Mouse (Mus musculus): Measurements from ENCODE around the gene Glb1l2.

DNA sequence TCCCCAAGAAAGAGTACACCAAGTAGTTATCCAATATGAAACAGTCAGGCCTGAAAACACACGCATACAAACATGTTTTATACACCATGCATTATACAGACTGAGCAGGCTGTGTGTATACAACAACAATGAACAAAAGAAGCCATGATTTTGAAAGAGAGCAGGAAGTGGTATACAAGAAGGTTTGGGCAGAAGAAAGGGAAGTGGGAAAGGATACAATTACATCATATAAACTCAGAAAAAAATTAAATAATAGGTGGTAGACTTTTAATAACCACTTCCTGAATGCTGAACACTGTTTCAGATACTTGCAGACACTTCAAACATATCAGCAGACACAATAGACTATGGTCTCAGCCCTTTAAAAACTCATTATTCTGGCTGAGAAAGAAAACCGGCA lies 2.5 kb upstream of the Glb1l2 start:
- TF ChIP-seq MYB (IDR thresholded peaks at IDR 0.05; ENCODE audit: low read depth, low read length) (no peak), BHLHE40 (IDR thresholded peaks at IDR 0.05; ENCODE audit: borderline replicate concordance, low read depth, low read length) (no peak), HCFC1 (IDR thresholded peaks at IDR 0.05; ENCODE audit: low read depth, low read length) (no peak), EP300 (IDR thresholded peaks at IDR 0.05; ENCODE audit: low read depth in 1 of 2, low read length in 2 of 2) (no peak), POLR2A (IDR thresholded peaks at IDR 0.05; ENCODE audit: control insufficient read depth in 1 of 2, insufficient read depth in 1 of 2, low read depth in 1 of 2, low read length in 2 of 2, poor library complexity in 1 of 2) (no peak)

All from MEL (cell line).